Mouse (Mus musculus) megakaryocyte, embryonic 14.5 days (primary cell): ENCODE measurements around the gene Mphosph9. TPM values are rescaled to one million over a fixed set of nuclear protein-coding genes. Genes with fewer than 3 reads are reported as not detected.

Experiments
- H3K27me3 ChIP-seq: replicated peaks from 2 replicates; pipeline ENCODE3; 2012; ENCODE audit warnings: inconsistent platforms
- H3K36me3 ChIP-seq: replicated peaks from 2 replicates; pipeline ENCODE3; 2012; ENCODE audit warnings: low read length, inconsistent platforms, mixed read lengths
- H3K4me1 ChIP-seq: 2 replicates; pipeline ENCODE4 v1.6.1; 2012; ENCODE audit warnings: inconsistent platforms
- H3K4me3 ChIP-seq: replicated peaks from 2 replicates; pipeline ENCODE3; 2012; ENCODE audit warnings: moderate library complexity, mild to moderate bottlenecking, inconsistent platforms
- H3K9me3 ChIP-seq: 2 replicates; pipeline ENCODE4 v1.6.1; 2012; ENCODE audit warnings: inconsistent platforms
- FLI1 ChIP-seq: IDR thresholded peaks from 2 replicates; pipeline ENCODE4 v1.6.1; 2012; ENCODE audit warnings: low read length, inconsistent platforms, mixed read lengths
- GATA1 ChIP-seq: IDR thresholded peaks from 3 replicates; pipeline ENCODE4 v1.6.1; 2012; ENCODE audit warnings: mixed read lengths, low read length, inconsistent platforms, borderline replicate concordance
- polyA plus RNA-seq: library from polyadenylated mRNA; stranded (reverse); fragments of >175 nt; gene quantifications from 2 replicates; pipeline ENCODE4 v1.2.3, GENCODE M21; 2012; ENCODE audit warnings: low replicate concordance; ENCODE audit not compliant: insufficient read depth

Gene Mphosph9
- polyA plus RNA-seq, 1 experiment, result 1.8 TPM

DNA sequence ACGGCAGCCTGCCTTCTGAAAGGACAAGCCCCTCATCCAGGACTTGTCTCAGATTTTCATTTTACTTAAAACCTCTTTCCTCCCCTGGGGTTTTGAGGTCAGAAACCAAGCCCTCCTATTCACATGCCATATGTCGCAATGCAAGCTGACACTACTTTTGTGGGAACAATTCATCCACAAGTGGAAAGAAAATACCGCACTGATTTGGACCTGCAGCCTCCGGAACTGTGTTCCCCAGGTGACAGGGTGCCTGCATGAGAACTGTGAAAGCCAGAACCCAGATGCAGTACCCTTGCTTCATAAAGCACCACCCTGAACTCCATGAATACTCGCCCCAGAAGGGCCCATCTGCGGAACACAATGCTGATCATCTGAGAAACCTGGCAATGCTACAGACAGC is 100.6 kb downstream of the Mphosph9 start:
- Histone ChIP-seq H3K36me3 (peaks cover 63% of the 10 kb centered on the region), H3K9me3 (no peaks in the 10 kb centered on the region), H3K27me3 (no peaks in the 10 kb centered on the region), H3K4me1 (peaks cover 76% of the 10 kb centered on the region), H3K4me3 (no peak overlapping the region)
- TF ChIP-seq GATA1 (no peak), FLI1 (no peak)

DNA sequence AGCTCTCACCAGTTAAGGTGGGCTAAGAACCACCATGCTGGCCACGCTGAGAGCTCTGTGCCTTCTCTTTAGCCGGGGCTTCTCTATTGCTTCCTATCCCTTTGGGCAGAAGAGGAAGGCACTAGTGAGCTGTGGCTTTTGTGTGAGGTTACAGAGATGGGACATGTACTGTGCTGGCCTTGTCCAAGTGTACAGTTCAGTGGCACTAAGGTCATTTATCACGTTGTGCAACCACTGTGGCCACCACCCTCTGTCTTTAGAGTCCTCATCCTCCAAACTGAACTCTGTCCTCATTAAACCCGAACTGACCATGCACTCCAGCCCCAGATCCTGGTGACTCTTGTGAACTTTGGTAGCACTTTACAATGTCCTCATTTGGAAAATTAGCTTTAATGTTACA is 101.3 kb downstream of the Mphosph9 start:
- H3K9me3 ChIP-seq, result no peaks in the 10 kb centered on the region
- peaks cover 64% of the 10 kb centered on the region for H3K36me3 ChIP-seq
- no peak for TF ChIP-seq FLI1
- TF ChIP-seq GATA1, result no peak
- no peaks in the 10 kb centered on the region for H3K27me3 ChIP-seq
- peak overlapping the region; percentile 71 for H3K4me3 ChIP-seq
- H3K4me1 ChIP-seq, result peaks cover 76% of the 10 kb centered on the region

DNA sequence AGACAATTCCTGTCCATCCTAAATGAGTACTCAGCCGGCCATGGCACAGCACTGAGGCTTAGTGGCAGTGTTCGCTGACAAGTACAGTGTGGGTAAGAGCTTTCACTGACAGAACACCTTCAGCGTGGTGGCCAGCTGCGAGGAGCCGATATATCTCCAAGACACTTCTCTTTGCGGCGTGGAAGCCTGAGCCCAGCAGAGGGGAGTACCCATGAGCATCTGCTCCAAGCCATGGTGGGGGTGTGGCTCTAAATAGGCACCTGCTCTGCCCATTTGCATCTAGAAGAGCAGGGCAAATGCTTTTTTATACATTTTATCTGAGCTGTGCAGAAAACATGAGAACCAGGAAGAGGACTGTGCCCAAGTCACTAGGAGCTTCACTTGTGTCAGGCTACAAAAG is 101.9 kb downstream of the Mphosph9 start:
- Histone ChIP-seq H3K36me3 (peaks cover 65% of the 10 kb centered on the region), H3K9me3 (no peaks in the 10 kb centered on the region), H3K4me1 (peaks cover 76% of the 10 kb centered on the region), H3K4me3 (no peak overlapping the region), H3K27me3 (no peaks in the 10 kb centered on the region)
- TF ChIP-seq FLI1, result no peak
- TF ChIP-seq GATA1, result no peak

DNA sequence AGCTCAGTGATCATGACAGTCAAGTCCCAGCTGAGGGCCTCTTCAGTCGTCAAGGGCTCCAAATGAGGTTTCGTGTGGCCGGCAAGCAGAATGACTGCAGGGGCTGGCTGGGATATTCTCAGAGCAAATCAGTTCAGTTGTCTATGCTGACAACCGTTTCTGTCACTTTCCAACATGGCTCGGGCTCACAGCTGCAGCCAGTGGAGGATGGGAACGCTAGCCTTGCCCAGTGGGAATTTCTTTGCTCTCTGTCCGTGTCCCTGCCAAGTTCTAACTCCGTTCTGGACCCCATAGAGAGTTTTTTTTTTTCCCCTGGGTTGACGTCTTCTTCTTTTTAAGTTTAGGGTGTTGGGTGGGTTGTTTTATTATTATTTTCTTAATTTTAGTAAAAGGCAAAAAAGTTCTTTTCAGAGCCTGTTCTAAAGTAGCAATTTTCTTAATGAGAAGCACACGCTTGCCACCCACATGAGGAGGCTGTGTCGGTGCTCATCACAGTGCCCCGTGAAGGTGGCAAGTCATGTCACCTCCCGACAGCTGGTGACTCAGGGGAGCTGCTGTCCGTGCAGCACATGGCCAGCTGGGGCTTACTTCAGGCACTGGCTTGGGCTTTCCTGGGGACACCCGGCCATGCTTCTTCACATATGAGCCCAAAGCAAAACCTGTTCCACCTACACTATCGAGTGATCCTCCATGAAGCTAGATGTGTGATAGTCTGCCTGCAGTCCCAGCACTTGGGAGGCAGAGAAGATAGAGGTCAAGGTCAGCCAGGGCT is 103.3 kb downstream of the Mphosph9 start:
- Histone ChIP-seq H3K27me3 (no peaks in the 10 kb centered on the region), H3K4me3 (no peak overlapping the region), H3K9me3 (no peaks in the 10 kb centered on the region), H3K36me3 (peaks cover 70% of the 10 kb centered on the region), H3K4me1 (peaks cover 77% of the 10 kb centered on the region)
- TF ChIP-seq FLI1 (no peak), GATA1 (no peak)

DNA sequence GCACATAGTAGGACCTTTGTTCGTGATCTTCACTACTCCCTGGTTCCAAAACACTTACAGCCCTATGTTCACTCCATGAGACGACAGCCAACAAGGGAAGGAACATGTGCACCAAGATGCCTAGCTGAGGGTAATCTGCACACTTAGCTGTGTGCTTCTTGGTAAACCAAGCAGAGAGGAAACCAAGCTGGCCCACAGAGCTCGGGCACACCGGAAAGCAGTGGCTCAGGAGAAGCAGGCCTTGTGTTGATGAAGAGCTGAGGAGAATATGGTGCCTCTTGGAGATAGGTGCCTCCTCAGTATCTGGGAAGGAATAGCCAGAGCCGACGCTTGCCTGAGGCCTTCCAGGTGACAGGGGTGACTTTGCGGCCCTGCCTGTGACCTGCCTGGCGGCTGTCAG is 104.2 kb downstream of the Mphosph9 start:
- no peaks in the 10 kb centered on the region for H3K27me3 ChIP-seq
- H3K36me3 ChIP-seq, result peaks cover 75% of the 10 kb centered on the region
- peaks cover 83% of the 10 kb centered on the region for H3K4me1 ChIP-seq
- H3K9me3 ChIP-seq, result no peaks in the 10 kb centered on the region
- TF ChIP-seq GATA1, result no peak
- no peak for TF ChIP-seq FLI1
- no peak overlapping the region for H3K4me3 ChIP-seq

DNA sequence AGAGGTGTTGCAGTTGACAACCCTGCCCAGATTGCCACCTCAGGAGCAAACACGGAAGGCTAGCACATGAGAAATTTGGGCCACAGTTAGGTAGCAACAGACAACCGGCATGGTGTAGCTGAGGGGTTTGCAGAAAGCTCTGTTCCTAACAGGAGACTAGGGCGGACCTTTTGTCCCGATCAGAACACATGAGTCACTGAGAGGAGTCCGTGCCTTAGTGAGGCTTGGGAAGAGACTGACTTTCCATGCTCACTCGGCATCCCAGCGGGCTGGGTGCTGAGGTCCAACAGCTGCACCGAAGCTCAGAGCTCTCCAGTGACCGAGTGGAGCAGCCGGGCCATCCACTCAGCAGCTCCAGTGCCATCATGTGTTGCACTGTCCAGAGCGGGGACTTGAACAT is 105.1 kb downstream of the Mphosph9 start:
- Histone ChIP-seq H3K36me3 (peaks cover 84% of the 10 kb centered on the region), H3K4me1 (peaks cover 88% of the 10 kb centered on the region), H3K9me3 (no peaks in the 10 kb centered on the region), H3K4me3 (no peak overlapping the region), H3K27me3 (no peaks in the 10 kb centered on the region)
- TF ChIP-seq GATA1 (no peak), FLI1 (no peak)

DNA sequence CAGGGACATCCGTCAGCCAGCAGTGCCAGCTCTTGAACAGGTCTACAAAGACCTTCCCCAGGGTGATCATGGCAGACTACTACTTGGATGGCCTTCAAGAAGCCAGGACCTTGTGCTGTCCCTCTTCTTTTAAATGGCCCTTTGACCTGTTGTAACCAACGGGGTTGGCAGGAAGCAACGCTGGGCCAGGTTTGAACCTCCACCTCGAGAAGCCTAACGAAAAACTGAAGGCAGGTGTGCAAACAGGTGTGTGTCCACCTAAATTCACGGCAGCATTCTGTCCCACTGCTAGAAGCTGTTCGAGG is 106.1 kb downstream of the Mphosph9 start:
- Histone ChIP-seq H3K4me3 (no peak overlapping the region), H3K9me3 (no peaks in the 10 kb centered on the region), H3K27me3 (no peaks in the 10 kb centered on the region), H3K36me3 (peaks cover 80% of the 10 kb centered on the region), H3K4me1 (peaks cover 82% of the 10 kb centered on the region)
- TF ChIP-seq FLI1 (no peak), GATA1 (no peak)

DNA sequence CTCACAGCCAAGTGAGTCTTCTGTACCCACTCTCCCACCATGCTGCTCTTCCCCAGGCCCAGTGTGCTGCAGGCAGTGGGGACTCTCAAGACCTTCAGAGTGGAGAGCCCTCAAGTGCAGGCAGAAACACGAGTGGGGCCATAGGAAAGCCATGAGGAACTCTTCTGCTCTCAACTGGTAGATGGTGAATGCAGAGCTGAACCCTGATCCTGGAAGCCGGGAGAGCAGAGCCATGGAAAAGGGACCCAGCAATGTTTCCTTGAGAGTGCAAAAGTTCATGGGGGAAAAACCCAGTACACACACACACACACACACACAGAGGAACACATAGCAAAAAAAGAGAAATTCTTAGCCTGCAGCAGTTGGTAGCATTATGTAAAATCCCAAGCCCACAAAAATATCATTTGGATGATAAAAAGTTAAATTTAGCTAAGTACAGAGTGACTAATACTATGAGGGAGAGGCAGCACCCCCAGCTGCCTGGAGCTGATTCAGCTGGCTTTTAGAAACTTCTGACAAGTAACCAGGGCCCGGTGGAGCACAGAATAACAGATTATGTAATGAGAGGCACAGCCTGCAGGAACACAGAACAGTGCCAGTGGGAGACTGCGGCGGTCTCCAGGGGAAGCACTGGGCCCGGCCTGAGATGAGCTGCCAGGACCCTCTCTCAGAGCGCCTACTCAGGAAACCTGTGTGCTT is 106.6 kb downstream of the Mphosph9 start:
- H3K4me3 ChIP-seq, result no peak overlapping the region
- H3K4me1 ChIP-seq, result peaks cover 82% of the 10 kb centered on the region

DNA sequence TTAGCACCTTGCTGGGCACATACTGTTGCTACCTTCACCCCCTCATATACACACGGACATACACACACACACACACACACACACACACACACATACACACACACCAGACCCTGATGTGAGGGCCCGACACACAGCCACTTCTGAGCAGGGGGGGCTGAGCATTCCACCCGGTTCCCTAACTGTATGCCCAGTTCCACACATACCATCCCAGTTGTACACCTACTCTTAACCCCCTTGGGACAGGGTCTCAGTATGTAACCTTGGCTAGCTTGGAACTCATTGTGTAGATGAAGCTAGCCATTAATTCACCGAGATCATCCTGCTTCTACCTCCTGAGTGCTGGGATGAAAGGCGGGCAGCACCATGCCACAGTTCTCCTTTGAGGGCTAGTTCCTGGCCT is 107.2 kb downstream of the Mphosph9 start:
- TF ChIP-seq GATA1, result no peak
- TF ChIP-seq FLI1, result no peak
- H3K9me3 ChIP-seq, result no peaks in the 10 kb centered on the region
- H3K4me1 ChIP-seq, result peaks cover 82% of the 10 kb centered on the region
- no peaks in the 10 kb centered on the region for H3K27me3 ChIP-seq
- H3K36me3 ChIP-seq, result peaks cover 83% of the 10 kb centered on the region
- no peak overlapping the region for H3K4me3 ChIP-seq

More for the DNA sequence above, 106.6 kb downstream of the Mphosph9 start:
- Histone ChIP-seq H3K36me3 (peaks cover 82% of the 10 kb centered on the region), H3K9me3 (no peaks in the 10 kb centered on the region), H3K27me3 (no peaks in the 10 kb centered on the region)
- TF ChIP-seq GATA1 (no peak), FLI1 (no peak)

DNA sequence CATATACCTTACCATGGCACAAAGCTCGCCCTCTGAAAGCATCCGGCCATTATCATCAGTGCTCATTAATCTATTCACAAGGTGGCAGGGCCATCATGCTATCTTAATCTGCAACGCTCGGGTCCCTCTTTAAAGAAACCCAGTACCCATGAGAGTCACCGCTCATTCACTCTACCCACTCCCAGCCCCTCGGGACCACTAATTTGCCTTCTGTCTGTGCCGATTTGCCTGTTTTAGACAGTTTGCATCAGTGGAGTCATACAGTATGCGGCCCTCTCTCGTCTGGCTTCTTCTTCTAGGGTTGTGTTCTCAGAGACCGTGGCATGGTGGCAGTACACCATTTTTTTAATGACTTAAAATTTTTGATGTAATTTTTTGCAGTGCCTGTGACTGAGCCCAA is 108.3 kb downstream of the Mphosph9 start:
- H3K36me3 ChIP-seq, result peaks cover 85% of the 10 kb centered on the region
- no peaks in the 10 kb centered on the region for H3K27me3 ChIP-seq
- no peaks in the 10 kb centered on the region for H3K9me3 ChIP-seq
- TF ChIP-seq FLI1 (no peak), GATA1 (no peak)
- peaks cover 87% of the 10 kb centered on the region for H3K4me1 ChIP-seq
- H3K4me3 ChIP-seq, result no peak overlapping the region
